Mouse (Mus musculus) brain, embryonic 14.5 days (tissue): ENCODE measurements around the gene Acsl5. TPM values are rescaled to one million over a fixed set of nuclear protein-coding genes. Genes with fewer than 3 reads are reported as not detected.

Experiments used
- DNase-seq: peaks from one replicate; pipeline ENCODE4 v3.0.0-alpha.2; 2011; ENCODE audit warnings: low read depth
- CTCF ChIP-seq: fragments of 200-500 bp; IDR thresholded peaks from 2 replicates; pipeline ENCODE4 v1.5.1; 2012; ENCODE audit warnings: inconsistent platforms, mild to moderate bottlenecking, moderate library complexity, borderline replicate concordance; ENCODE audit not compliant: insufficient read depth, insufficient read length; ENCODE audit errors: extremely low read depth
- POLR2A ChIP-seq: fragments of 200-500 bp; IDR thresholded peaks from 2 replicates; pipeline ENCODE4 v1.6.1; 2012; ENCODE audit warnings: mild to moderate bottlenecking, inconsistent platforms, borderline replicate concordance; ENCODE audit not compliant: poor library complexity, insufficient read depth, insufficient read length, severe bottlenecking; ENCODE audit errors: extremely low read depth
- polyA plus RNA-seq: library from polyadenylated mRNA; depleted of rRNA; stranded (reverse); fragments of >200 nt; gene quantifications from 2 replicates; pipeline ENCODE4 v1.2.3, GENCODE M21; 2012; rRNA removed

Gene Acsl5
- polyA plus RNA-seq, result 4.5 and 6.4 TPM in 2 replicates

DNA sequence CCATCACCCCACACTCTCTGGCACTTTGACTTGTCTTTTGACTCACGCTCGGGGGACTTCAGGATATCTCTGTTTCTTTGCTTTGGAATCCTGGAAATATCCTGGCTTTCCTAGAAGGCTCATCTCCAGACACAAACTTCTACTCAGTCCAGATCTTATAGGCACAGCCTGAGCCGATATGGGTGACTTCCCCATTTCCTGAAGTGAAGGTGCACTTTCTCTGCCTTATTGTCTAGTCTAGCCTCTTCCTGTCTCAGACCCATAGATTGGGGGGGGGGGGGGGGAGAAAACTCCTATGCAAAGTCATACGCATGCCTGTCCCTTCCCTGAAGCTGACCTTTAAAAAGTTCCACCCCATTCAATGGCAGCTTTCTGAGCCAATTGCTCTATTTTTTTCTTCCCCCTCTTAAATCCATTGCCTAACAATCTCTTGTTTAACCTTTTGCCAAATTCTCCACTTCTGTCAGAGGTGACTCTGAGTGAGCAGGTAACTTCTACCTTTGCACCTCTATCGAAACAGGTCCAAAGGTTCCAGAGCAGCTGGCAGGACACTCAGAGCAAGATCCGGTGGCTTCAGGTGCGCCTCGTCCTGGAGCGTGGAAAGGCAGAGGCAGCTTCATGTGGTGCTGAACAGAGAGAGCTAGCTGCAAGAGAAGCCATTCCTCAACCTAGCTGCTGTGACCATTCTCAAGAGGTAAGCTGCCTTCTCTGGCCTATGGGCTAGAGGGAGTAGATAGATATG lies at the start of gene Acsl5:
Gene Acsl5, plus strand, starts transcription at position 556 of the 742 bp plus-strand sequence.
- TF ChIP-seq POLR2A, result no peak
- no peak for TF ChIP-seq CTCF
- DNase-seq, result no peak

DNA sequence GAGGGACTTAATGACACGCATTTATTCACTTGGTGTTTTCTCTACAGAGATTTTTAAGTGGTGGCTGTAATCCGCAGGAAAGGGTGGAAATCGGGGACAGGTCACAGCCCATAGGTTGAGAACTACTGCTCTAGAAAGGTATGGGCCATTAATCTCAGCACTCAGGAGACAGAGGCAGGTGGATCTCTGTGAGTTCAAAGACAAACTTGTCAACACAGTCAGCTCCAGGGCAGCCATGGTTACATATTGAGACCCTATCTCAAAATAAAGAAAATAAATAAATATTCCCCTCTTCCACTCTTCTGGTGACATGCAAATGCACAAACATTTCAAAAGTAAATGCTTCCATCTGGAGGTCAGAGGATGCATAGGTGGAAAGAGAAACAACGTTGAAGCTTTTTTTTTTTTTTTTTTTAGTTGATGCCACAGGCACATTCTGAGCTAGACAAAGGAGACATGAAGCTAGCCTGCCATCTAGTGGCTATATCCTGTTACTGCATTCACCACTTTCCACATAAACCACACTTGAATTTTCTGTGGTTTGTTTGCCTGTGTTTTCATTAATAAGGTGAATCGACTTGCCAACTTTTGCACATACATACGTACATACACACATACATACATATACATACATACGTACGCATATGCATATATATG lies 45.1 kb upstream of the Acsl5 start:
- DNase-seq, result peak; percentile 84
- peak; percentile 76; the same call in 1 of the 2 replicates for TF ChIP-seq CTCF
- no peak for TF ChIP-seq POLR2A

DNA sequence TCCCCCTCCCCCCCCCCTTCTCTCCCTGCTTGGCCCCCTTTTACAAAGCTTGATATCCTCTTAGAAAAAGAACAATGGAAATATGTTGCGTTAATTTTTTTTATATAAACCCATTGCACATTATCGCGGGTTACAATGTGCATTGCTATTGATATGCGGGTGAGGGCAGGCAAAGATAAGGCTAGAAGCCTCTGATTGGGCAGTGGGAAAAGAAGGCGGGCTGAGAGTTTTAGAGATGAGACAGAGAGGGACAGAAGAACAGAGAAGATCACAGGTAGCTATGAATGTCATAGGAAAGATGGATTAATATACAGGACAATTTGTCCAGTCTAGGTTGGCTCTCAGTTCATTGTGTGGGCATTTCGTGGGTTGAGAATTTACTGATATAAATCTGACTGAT lies 44.5 kb upstream of the Acsl5 start:
- no peak for DNase-seq
- no peak for TF ChIP-seq CTCF
- no peak for TF ChIP-seq POLR2A

DNA sequence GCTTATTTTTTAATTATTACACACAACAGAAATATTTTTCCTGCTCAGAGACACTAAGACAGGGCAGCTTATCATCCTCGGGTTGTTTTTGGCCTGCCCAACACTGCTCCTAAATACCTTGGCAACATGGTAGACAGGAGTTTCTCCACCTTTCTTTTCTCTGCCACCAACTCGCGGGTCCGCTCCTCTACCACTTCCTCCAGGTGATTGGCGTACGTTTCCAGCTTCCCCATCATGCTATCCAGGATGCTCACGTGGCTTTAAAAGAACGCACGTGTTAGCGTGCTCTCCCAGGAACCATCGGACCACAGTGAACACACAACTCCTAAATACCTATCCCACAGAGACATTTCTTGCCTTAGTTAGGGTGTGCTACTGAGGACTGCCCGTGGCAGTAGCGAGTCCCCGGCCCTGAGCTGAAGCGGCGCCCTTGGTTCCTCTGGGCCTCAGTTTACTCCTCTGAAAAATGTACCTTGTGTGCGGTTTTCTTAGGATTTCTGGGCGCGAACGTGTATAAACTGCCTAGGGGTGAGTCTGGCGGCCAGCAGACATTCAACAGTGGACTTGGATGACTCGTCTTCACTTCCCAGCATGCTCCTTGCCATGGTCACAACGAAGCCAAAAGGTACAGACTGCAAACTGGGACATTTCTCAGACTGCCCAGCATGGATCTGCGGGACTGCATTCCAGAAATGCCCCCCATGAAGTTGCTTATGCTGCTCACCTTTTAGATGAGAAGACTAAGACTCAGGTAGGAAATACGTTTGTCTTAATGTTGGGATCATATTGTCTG lies 43.8 kb upstream of the Acsl5 start:
- TF ChIP-seq CTCF (no peak), POLR2A (no peak)
- DNase-seq, result no peak

- DNase-seq, result no peak
These were observed 43.1 kb upstream of the Acsl5 start for GRCm38 (mm10) chr19:55208654-55209053.

GRCm38 (mm10) chr19:55209084-55209483 lies 42.7 kb upstream of the Acsl5 start:
- DNase-seq, result no peak
- TF ChIP-seq CTCF (no peak), POLR2A (no peak)

More at GRCm38 (mm10) chr19:55208654-55209053, 43.1 kb upstream of the Acsl5 start:
- TF ChIP-seq POLR2A, result no peak
- no peak for TF ChIP-seq CTCF

DNA sequence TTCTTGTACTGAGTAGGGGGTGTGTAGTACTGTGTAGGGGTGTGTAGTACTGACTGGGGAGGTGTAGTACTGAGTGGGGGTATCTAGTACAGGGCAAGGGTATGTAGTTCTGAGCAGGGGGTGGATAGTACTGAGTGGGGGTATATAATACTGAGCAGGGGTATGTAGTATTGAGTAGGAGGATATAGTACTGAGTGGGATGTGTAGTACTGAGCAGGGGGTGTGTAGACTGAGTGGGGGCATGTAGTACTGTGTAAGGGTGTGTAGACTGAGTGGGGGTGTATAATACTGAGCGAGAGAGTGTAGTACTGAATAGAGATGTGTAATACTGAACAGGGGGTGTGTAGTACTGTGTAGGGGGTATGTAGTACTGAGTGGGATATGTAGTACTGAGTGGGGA lies 40.0 kb upstream of the Acsl5 start:
- no peak for DNase-seq
- no peak for TF ChIP-seq CTCF
- TF ChIP-seq POLR2A, result no peak

DNA sequence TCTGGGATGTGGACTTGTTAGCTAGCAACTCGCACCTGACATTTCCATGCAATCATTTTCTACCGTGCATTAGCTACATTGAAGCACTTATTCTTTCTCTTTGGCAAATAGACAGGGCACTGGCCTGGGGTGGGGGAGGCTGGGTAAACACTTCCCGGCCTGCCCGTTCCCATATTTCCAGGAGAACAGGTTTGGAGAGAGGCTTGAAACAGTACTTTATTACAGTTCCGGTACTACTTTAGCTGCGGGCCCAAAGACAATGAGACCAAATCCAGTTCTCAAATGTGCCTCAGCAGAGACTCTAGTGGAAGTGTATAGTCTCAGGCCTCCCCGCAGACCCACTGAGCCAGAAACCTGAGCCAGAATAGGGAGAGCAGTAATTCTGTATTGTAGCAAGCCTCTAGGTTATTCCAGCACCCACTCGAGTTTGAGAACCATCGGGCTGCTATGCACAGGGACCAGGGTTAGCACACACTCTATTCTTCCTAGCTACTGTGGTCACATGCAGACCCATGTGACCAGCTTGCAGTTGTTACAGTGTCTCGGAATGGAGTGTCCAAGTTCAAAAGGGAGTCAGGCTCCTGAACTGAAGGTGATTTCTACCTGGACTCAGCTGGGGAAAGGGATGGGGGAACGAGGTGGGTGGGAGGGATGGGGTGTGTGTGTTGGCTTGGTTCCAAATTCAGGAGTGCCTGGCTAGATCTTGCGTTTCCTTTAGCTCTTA lies 38.0 kb upstream of the Acsl5 start:
- TF ChIP-seq CTCF (no peak), POLR2A (no peak)

GRCm38 (mm10) chr19:55216876-55217275 lies 34.9 kb upstream of the Acsl5 start:
- TF ChIP-seq CTCF, result no peak
- TF ChIP-seq POLR2A, result no peak
- DNase-seq, result no peak

More for the DNA sequence above, 38.0 kb upstream of the Acsl5 start:
- DNase-seq, result no peak

DNA sequence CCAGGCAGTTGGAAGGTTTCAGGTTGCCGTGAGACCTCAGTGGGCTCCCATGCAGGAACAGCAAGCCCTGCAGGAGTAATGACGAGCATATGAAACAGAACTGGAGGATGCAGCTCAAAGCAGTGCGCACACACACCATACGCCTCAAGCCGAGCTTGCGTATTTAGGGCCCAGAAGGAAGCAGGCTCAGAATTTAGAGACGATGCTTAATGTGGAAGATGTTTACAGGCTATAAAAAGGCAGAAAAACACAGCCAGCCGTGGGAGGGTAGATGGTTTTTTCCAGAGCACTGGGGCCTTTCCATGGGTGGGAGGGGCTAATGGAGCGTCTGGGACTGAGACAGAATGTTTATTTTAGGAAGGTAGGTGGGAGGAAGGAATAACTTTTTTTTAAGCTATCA lies 34.4 kb upstream of the Acsl5 start:
- no peak for DNase-seq

More for the DNA sequence above, 34.4 kb upstream of the Acsl5 start:
- TF ChIP-seq POLR2A, result no peak
- TF ChIP-seq CTCF, result no peak
